Mouse (Mus musculus) CD4-positive, CD25-positive, alpha-beta regulatory T cell, adult 4 months (primary cell): ENCODE data around the gene Psma6. TPM values are rescaled to one million over a fixed set of nuclear protein-coding genes. Genes with fewer than 3 reads are reported as not detected.

Experiments
- ATAC-seq: one replicate; pipeline ENCODE4 v1.8.0; 2017
- polyA plus RNA-seq, 2 experiments: library from polyadenylated mRNA; unstranded; fragments of 100-300 nt; shearing (Covaris generic); gene quantifications; one replicate each; pipeline ENCODE4 v1.2.1; 2017

The Psma6 gene
- polyA plus RNA-seq, 2 experiments from 2014 or later, result 249 to 250 TPM

DNA sequence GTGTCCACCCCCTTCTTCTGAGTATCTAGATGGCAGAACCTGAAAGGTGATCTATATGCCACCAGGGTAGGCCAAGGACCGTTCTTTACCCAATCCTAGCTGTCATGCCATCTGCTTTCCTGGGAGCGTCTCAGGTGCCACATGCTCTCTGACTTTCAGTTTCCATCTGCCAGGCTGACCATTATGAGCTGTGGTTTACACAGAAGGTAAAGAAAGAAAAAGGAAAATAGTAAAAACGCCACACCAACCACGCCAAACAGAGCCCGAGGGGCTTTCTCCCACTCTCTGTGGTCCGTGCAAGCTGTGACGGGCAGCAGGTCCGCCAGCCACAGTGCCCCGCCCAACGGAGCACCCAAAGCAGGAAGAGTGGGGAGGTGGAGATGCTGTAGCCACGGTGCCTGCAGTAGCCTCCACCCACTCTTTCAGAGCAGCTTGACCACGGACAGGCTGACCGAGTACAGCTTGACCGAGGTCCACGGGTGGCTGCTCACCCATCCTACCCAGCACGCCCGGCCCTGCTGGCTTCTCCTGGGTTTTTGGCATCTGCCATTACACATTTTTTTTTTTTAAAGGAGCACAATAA, 81.5 kb downstream of the Psma6 start:
- ATAC-seq, result peak; percentile 44

GRCm38 (mm10) chr12:55466088-55466701, 82.2 kb downstream of the Psma6 start:
- ATAC-seq, result peak; percentile 46

- no peak for ATAC-seq
Measured at GRCm38 (mm10) chr12:55466816-55467215, 82.8 kb downstream of the Psma6 start.

DNA sequence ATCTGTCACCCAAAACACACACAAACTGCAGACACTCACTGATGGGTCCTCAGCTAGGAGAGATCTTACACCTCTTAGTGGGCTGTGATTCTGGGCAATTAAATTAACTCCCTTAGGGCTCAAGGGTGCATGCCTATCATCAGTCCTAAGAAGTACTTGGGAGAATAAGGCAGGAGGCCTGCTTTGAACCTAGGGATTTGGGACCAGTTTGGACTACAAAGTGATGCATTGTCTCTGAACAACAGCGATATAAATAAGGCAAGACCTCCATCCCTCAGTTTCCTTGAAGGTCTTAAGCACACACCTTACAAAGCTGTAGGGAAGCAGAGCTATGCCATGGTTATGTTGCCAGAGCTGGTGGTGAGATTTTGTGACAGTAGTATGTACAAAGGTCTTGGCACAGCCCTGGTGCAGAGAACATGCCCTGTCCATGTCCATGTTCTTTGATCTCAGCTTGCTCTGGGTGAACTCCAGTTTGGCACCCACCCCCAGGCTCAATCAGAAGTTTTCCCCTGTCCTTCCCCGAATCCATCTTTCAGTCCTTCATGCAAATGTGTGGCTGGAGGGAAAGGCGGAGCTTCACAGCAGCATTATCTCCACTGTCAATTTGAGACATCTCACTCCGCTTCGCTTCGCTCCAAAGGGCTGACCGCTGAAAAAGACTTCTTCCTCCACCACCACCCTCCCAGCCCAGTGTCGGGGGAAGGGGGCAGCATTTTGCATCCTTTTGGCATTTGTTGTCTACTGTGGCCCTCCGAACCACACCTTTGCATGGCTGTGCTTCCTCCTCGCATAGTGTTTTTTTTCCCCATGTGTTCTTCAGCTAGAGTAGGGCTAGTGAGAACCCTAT, 83.5 kb downstream of the Psma6 start:
- ATAC-seq, result no peak

Other genes starting within 250 kb of the Psma6 start
- gene Srp54b, start 229.1 kb upstream of the Psma6 start, polyA plus RNA-seq, result 10 to 100 TPM; 39.0 to 40.9 TPM
- gene 1700047I17Rik2, start 184.6 kb upstream of the Psma6 start, polyA plus RNA-seq, result 1 to 10 TPM in 1 of 2 experiments, not detected in 1; 6.5 TPM
- gene Srp54c, start 154.1 kb upstream of the Psma6 start, polyA plus RNA-seq, result 10 to 100 TPM; 41.9 to 52.0 TPM
- 10 to 100 TPM in 1 of 2 experiments, 1 to 10 TPM in 1; 7.2 to 11.9 TPM for gene 1110008L16Rik, start 84.6 kb upstream of the Psma6 start, polyA plus RNA-seq
- 10 to 100 TPM; 17.8 to 19.1 TPM for gene Ppp2r3c, start 81.2 kb upstream of the Psma6 start, polyA plus RNA-seq
- gene Nfkbia, start 108.4 kb downstream of the Psma6 start, polyA plus RNA-seq, result 100 to 1,000 TPM; 643 to 660 TPM
- under 1 TPM in 1 of 2 experiments, not detected in 1; 0.26 TPM for gene Aldoart2, start 181.0 kb downstream of the Psma6 start, polyA plus RNA-seq
- gene Insm2, start 215.2 kb downstream of the Psma6 start, polyA plus RNA-seq, result under 1 TPM in 1 of 2 experiments, not detected in 1; 0.20 TPM